Mouse (Mus musculus) lung, postnatal 0 days (tissue): Measurements from ENCODE around the gene Erg. TPM values are rescaled to one million over a fixed set of nuclear protein-coding genes. Genes with fewer than 3 reads are reported as not detected.

Experiments used
- ATAC-seq: fragments of 200-750 bp; cut with Nextera tagmentation; 2 replicates; pipeline ENCODE4 v1.8.0; 2017; ENCODE audit warnings: moderate library complexity
- DNase-seq: peaks from one replicate; pipeline ENCODE4 v3.0.0-alpha.2; 2016; ENCODE audit warnings: low spot score
- H3K27ac ChIP-seq: fragments of 300-500 bp; sonication (generic); 2 replicates; pipeline ENCODE4 v1.5.1; 2014; ENCODE audit warnings: antibody characterized with exemption, mild to moderate bottlenecking, low read length, mixed read lengths
- H3K27me3 ChIP-seq: fragments of 300-500 bp; sonication (generic); replicated peaks from 2 replicates; pipeline ENCODE4 v1.6.1; 2014; ENCODE audit warnings: low read length, mixed read lengths; ENCODE audit not compliant: insufficient read depth
- H3K36me3 ChIP-seq: fragments of 300-500 bp; sonication (generic); 2 replicates; pipeline ENCODE4 v1.6.1; 2014; ENCODE audit warnings: low read length, mixed read lengths; ENCODE audit not compliant: insufficient read depth
- H3K4me1 ChIP-seq: fragments of 300-500 bp; sonication (generic); 2 replicates; pipeline ENCODE4 v1.6.1; 2014; ENCODE audit warnings: antibody characterized with exemption, low read depth, low read length, mixed read lengths; ENCODE audit not compliant: insufficient read depth
- H3K4me2 ChIP-seq: fragments of 300-500 bp; sonication (generic); replicated peaks from 2 replicates; pipeline ENCODE4 v1.6.1; 2014; ENCODE audit warnings: low read depth, mild to moderate bottlenecking, low read length, moderate library complexity, mixed read lengths
- H3K4me3 ChIP-seq: fragments of 300-500 bp; sonication (generic); 2 replicates; pipeline ENCODE4 v1.5.1; 2014; ENCODE audit warnings: low read depth, low read length
- H3K9ac ChIP-seq: fragments of 300-500 bp; sonication (generic); replicated peaks from 2 replicates; pipeline ENCODE4 v1.6.1; 2014; ENCODE audit warnings: low read depth, mild to moderate bottlenecking
- H3K9me3 ChIP-seq: fragments of 300-500 bp; sonication (generic); 2 replicates; pipeline ENCODE4 v1.6.1; 2016; ENCODE audit warnings: low read length, mixed read lengths
- CTCF ChIP-seq: IDR thresholded peaks from 2 replicates; pipeline ENCODE4 v1.5.1; 2016; ENCODE audit warnings: antibody characterized with exemption, mild to moderate bottlenecking
- EP300 ChIP-seq: IDR thresholded peaks from 2 replicates; pipeline ENCODE4 v1.6.1; 2016; ENCODE audit warnings: antibody characterized with exemption, mild to moderate bottlenecking, control low read depth
- WGBS: fragments of 180-500 bp; shearing (Covaris S2); extraction: QIAGEN DNeasy Blood & Tissue Kit; methylation state at CpG from one replicate; pipeline ENCODE4 v1.1.7; 2014; 5-methylcytosine and 5-hydroxymethylcytosine counted together
- polyA plus RNA-seq: library from polyadenylated mRNA; unstranded; fragments of >200 nt; fragmentation: Nextera tagmentation; extraction: Ambion mirVana; gene quantifications from 2 replicates; pipeline ENCODE4 v1.2.1, GENCODE M21; 2015

Gene Erg
- polyA plus RNA-seq, 1 experiment from 2014 or later, result 13.2 TPM

DNA sequence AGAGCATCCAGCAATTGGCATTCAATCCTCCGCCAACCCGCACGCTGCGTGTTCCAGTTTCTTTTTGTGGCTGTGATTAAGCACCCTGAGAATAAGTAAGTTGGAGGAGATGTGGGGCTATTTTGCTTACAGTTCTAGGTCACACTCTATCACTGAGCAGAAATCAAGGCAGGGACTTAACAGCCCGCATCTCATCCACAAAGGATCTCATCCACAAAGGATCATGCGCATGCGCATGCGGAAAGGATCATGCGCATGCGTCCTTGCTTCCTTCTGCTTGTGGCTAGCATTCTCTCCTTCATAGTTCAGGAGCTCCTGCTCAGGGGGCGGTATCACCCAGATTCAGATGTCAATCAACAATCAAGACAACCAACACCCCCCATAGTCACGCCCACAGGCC, 42.9 kb downstream of the Erg start:
- no peak overlapping the region for H3K4me3 ChIP-seq
- no peaks in the 10 kb centered on the region for H3K9me3 ChIP-seq
- no peak overlapping the region for H3K9ac ChIP-seq
- no peaks in the 10 kb centered on the region for H3K4me1 ChIP-seq
- no peak for TF ChIP-seq EP300
- TF ChIP-seq CTCF, result no peak
- no peak overlapping the region for H3K4me2 ChIP-seq
- DNase-seq (no peak), ATAC-seq (no peak)
- 92% methylated on average over 12 of the region's 12 CpGs for WGBS
- H3K36me3 ChIP-seq, result no peaks in the 10 kb centered on the region
- H3K27ac ChIP-seq, result no peak overlapping the region
- no peaks in the 10 kb centered on the region for H3K27me3 ChIP-seq

DNA sequence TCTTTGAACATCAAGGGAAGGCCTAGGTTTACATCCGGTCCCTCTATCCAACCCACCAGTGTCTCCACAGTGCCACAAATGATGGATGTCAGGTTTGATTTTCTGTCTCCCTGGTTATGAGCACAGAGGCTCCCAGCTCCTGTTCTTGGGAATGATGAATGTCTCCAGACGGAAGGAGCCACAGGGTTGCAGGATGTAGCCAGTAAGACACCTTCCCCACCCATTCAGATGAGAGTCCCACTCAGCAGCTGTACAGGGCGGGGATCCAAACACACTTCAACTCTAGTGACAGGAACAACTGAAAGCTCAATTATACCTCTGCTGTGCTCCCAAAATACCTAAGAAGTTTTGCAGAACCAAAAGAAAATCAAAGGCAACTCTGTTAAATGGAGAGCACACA, 51.2 kb downstream of the Erg start:
- Histone ChIP-seq H3K4me2 (no peak overlapping the region), H3K4me1 (no peaks in the 10 kb centered on the region), H3K36me3 (no peaks in the 10 kb centered on the region), H3K27me3 (no peaks in the 10 kb centered on the region), H3K9ac (no peak overlapping the region), H3K27ac (no peak overlapping the region), H3K4me3 (no peak overlapping the region), H3K9me3 (no peaks in the 10 kb centered on the region)
- TF ChIP-seq EP300 (no peak), CTCF (no peak)
- WGBS, result 48% methylated on average over 3 of the region's 3 CpGs
- ATAC-seq, result no peak
- DNase-seq, result no peak

DNA sequence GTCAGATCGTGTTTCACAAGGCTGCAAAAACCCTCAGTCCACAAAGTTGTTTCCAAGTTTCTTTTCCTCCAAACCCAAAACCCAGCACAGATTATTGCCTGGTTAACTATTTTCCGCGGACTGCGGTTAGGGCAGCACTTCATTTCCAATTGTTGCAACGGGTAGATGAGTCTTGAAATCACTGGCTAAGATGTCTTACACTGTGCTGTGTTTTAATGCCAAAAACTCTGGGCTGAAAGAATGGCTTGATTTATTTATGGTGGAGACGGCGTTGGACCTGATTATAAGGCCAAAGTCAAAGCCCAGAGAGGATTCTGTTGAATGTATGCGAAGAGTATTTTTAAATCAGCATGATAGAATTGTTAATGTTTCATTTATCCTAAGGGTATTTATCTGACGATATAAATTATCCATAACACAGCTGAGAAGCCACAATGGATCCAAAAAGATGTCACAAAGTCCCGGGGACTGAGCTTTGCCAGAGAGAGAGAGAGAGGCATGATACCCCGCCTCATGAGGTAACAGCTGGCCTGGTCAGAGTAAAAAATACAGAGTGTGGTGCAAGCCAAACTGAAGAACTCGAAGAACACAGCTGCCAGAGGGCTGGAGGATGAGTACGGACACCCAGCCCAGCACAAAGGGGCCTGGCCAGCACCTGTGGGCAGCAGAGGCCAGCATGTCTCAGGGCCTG, 53.9 kb downstream of the Erg start:
- no peak for TF ChIP-seq EP300
- no peak for TF ChIP-seq CTCF
- Histone ChIP-seq H3K27me3 (no peaks in the 10 kb centered on the region), H3K4me1 (no peaks in the 10 kb centered on the region), H3K27ac (no peak overlapping the region), H3K9ac (no peak overlapping the region), H3K4me2 (no peak overlapping the region), H3K36me3 (no peaks in the 10 kb centered on the region), H3K9me3 (no peaks in the 10 kb centered on the region), H3K4me3 (no peak overlapping the region)
- WGBS, result 64% methylated on average over 13 of the region's 13 CpGs
- DNase-seq, result no peak
- ATAC-seq, result 0 out of 2 replicates have a peak, but pooled peaks have one; percentile 46

DNA sequence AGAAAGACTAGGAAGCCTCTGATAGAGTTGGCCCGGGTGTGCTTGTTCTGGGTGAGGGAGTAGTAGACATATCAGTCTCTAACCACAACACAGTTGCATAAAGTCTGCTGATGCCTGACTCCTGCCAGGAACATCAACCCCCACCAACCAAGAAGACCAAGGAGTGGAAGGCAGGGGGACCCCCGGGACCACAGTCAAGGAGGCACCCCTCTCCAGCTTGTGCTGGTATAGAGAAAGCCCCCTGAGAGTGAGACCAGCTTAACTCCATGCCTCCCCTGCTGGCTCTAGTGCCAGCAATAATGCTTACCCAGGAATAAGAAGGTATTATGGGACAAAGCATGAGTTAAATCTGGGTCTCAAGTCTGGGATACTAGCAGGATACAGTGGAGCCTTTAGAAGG, 58.8 kb downstream of the Erg start:
- no peak overlapping the region for H3K4me3 ChIP-seq
- 87% methylated on average over 2 of the region's 2 CpGs for WGBS
- no peaks in the 10 kb centered on the region for H3K9me3 ChIP-seq
- DNase-seq (no peak), ATAC-seq (no peak)
- TF ChIP-seq EP300, result no peak
- H3K4me1 ChIP-seq, result no peaks in the 10 kb centered on the region
- no peaks in the 10 kb centered on the region for H3K27me3 ChIP-seq
- no peak overlapping the region for H3K4me2 ChIP-seq
- no peak overlapping the region for H3K9ac ChIP-seq
- H3K36me3 ChIP-seq, result no peaks in the 10 kb centered on the region
- no peak overlapping the region for H3K27ac ChIP-seq

DNA sequence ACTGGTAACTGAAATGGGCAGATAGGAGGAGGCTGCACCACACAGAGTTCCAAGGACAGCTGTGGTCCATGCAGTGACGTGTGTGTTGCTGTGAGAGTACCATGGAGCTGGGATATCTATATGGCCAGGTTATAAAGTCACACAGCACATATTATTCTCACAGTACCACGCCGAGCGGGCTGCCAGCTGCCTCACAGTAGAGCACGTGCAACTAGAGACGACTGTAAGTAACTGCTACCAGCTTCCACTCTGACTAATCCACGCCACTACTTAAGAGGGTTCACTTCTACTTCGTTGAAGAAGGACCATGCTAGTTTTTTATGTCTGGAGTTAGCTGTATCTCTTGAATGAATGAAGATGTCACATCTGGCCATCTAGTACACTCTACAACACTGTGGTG, 66.9 kb downstream of the Erg start:
- ATAC-seq (no peak), DNase-seq (no peak)
- H3K27me3 ChIP-seq, result no peaks in the 10 kb centered on the region
- H3K4me1 ChIP-seq, result no peaks in the 10 kb centered on the region
- 72% methylated on average over 8 of the region's 8 CpGs for WGBS
- no peak for TF ChIP-seq EP300
- H3K4me2 ChIP-seq, result no peak overlapping the region
- no peaks in the 10 kb centered on the region for H3K36me3 ChIP-seq
- H3K27ac ChIP-seq, result no peak overlapping the region
- no peak overlapping the region for H3K9ac ChIP-seq
- H3K9me3 ChIP-seq, result no peaks in the 10 kb centered on the region
- no peak overlapping the region for H3K4me3 ChIP-seq

DNA sequence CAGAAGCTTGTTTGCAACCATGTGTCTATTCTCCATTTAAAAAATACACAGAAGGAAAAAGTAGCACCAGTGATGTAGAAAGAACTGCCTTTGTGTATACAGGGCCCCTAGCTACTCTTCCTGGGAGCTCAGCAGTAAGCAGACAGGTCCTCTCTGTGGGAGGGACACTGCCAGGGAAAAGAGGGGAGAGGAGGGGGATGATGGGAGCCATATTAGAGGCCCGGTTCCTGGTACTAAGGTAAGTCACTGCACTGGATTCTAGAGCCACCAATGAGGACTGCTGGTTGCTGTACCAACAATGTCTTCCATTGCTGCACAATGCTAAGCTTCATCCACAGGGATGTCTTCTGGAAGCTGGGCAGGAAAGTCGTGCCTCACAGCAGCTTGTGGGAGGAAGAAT, 80.3 kb downstream of the Erg start:
- 47% methylated on average over 2 of the region's 2 CpGs for WGBS
- TF ChIP-seq CTCF (no peak), EP300 (no peak)
- no peak overlapping the region for H3K4me2 ChIP-seq
- H3K27ac ChIP-seq, result no peak overlapping the region
- no peaks in the 10 kb centered on the region for H3K9me3 ChIP-seq
- no peaks in the 10 kb centered on the region for H3K27me3 ChIP-seq
- no peaks in the 10 kb centered on the region for H3K36me3 ChIP-seq
- no peak for DNase-seq
- no peaks in the 10 kb centered on the region for H3K4me1 ChIP-seq
- no peak overlapping the region for H3K4me3 ChIP-seq
- no peak for ATAC-seq
- H3K9ac ChIP-seq, result no peak overlapping the region
